Mouse (Mus musculus) right cerebral cortex, postnatal 25 days (tissue): ENCODE data around the gene Olfr995.

ENCODE experiments used
- DNase-seq: peaks from one replicate; pipeline ENCODE4 v3.0.0; 2022

Olfr995 gene

GRCm38 (mm10) chr2:85443539-85443938 lies at the start of gene Olfr995:
TSS of gene Olfr995 (minus strand) at chr2:85443639.
- DNase-seq: no peak

- no peak for DNase-seq
Measured at GRCm38 (mm10) chr2:85490396-85490795, 47.0 kb upstream of the Olfr995 start.

GRCm38 (mm10) chr2:85466801-85467325 lies 23.4 kb upstream of the Olfr995 start:
- DNase-seq: no peak

DNA sequence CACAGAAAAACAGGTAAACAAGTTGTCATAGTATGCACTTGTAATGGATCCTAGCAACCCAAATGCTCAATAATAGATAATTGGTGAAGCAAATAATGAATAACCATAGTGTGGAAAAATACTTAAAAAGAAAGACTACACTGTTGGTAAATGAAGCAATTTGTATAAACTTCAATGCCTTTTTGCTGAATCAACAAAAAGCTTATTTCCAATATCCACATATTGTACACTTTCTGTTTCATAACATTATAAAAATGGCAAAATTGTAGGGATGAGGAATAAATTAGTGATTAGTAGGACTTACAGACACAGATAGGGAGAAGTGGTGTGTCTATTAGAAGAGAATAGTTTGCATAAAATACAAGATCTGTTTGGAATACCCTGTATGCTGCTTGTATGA lies 893 bp downstream of the Olfr995 start:
- no peak for DNase-seq

DNA sequence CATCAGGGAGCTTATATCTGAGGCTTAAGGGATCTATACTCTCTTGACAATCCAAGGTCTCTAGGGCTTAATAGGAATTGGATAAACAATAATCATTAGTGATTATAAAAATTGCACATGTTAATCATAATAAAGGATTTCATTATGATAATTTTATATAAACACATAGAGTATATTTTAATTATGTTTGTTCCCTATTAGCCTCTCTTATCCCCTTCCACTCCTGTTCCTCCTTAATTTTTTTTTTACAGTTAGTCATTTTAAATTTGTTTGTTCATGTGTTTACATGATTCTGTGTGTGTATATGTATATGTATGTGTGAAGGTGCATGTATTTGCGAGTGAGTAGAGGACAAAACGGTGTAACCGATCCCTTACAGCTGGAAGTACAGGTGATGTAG lies 7.1 kb downstream of the Olfr995 start, which contains the start of gene Olfr994:
TSS of gene Olfr994 (minus strand) at position 101 of the 400 bp plus-strand sequence.
- no peak for DNase-seq

DNA sequence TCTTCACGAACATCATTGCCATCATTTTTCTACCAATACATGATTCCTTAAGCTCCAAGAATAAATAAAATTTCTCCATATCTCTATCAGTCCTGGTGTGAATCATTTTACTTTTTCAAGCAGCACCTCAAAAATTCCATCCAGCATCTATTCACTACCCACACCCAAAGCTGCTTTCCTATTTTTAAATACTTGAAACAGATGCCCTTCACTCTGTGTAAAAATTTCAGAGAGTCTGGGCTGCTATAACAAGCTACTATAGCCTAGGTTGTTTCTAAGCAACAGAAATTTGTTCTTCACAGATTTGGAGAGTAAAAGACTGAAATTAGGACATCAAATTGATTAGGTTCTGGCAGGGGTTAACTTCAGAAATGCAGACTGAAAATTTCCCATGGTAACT lies 17.5 kb downstream of the Olfr995 start:
- DNase-seq: no peak

DNA sequence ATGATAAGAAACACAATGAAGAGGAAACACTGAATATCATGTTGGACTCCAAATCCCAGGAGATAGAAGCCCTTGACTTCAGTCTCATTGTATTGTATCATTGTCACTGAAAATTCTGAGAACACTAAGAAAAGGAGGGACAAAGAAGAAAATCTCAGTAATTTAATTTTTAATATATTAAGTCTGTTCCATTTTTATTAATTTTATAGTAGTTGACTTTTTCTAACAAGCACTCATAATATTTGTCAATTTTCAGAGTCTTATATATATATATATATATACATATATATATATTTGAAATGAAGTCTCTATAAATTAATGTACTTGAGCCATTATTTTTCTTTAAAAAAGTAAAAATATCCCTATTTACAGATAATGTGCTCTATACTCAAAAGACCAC lies 28.7 kb downstream of the Olfr995 start, which contains the start of gene Olfr993:
TSS of gene Olfr993 (minus strand) at position 101 of the 400 bp plus-strand sequence.
- no peak for DNase-seq

- no peak for DNase-seq
Measured at GRCm38 (mm10) chr2:85409369-85409768, 34.1 kb downstream of the Olfr995 start, which contains the start of gene Olfr992. TSS of gene Olfr992 (minus strand) at chr2:85409469.
